In the genomic region with DNA sequence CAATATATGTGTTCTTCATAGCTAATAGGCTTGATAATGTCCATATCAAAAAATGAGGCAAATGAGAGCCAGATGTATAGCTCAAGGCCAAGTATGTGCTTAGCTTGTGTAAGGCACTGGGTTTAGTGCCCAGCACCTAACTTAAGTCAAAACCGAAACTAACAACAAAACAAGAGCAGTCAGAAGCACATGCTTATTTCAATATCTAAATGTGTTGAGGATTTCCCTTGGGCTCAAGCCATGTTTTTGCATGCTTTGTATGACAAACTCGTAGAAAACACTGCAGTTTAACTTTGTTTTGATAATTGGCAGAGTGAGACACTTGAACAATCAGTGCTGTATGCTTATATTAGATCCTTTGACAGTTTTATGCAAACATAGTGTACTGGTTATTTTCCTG, we compare ENCODE assay signal across 26 mouse cellular contexts.
DNase-seq lines count a peak whose midpoint lies in the region; ATAC-seq and TF ChIP-seq lines count a peak whose summit lies in the region.
"Had no signal": no experiment of that assay in that cellular context is flagged by ENCODE, and none has a peak within 500 bp of the region (broad histone marks: within the 10 kb centered on the region; RNA-seq: fewer than 3 reads in every experiment).

No protein-coding gene starts in this region.

- dilution Hi-C loops in CH12.LX (cut with MboI; ENCODE audit: extremely low pct_ligation_motif_present, extremely low pct_unique_long_range_greater_than_20kb, low sequenced_read_pairs) = no loop called here

- H3K4me1 ChIP-seq in lung, embryonic 15.5 days = no peaks in the 10 kb centered on the region
- no peaks in the 10 kb centered on the region for H3K4me1 ChIP-seq in lung, adult 2 months (ENCODE audit: control insufficient read depth, insufficient read depth, low read length)
- peaks cover 5 to 11% of the 10 kb centered on the region in 2 experiments; a peak in 3 of 4 replicates for H3K4me1 ChIP-seq in CH12.LX (ENCODE audit: control insufficient read depth in 1 of 2, insufficient read depth in 2 of 2)
- H3K4me1 ChIP-seq in hindbrain, embryonic 10.5 days (replicated peaks) = no peaks in the 10 kb centered on the region
- H3K4me1 ChIP-seq: embryonic facial prominence, embryonic 15.5 days; heart, embryonic 10.5 days; heart, embryonic 13.5 days; hindbrain, embryonic 12.5 days; hindbrain, embryonic 15.5 days had no signal

- no peak overlapping the region for H3K9ac ChIP-seq in lung, embryonic 15.5 days
- H3K9ac ChIP-seq in CH12.LX (ENCODE audit: insufficient read depth, low read depth) = no peak overlapping the region
- H3K9ac ChIP-seq: embryonic facial prominence, embryonic 15.5 days; heart, embryonic 13.5 days; hindbrain, embryonic 12.5 days; hindbrain, embryonic 15.5 days had no signal

- no peak for TF ChIP-seq POLR2A in lung, adult 2 months (IDR thresholded peaks at IDR 0.05; ENCODE audit: borderline replicate concordance, extremely low read depth, low read depth, low read length)
- no peak for TF ChIP-seq POLR2A in CH12.LX (IDR thresholded peaks at IDR 0.05; ENCODE audit: low read depth, low read length)

- no peak overlapping the region for H3K4me2 ChIP-seq in lung, embryonic 15.5 days
- H3K4me2 ChIP-seq in CH12.LX (ENCODE audit: insufficient read depth, low read depth, poor library complexity, severe bottlenecking) = peak overlapping the region; percentile 70
- H3K4me2 ChIP-seq: embryonic facial prominence, embryonic 15.5 days; heart, embryonic 13.5 days; hindbrain, embryonic 12.5 days; hindbrain, embryonic 15.5 days had no signal

- in situ Hi-C loops in CH12.LX (cut with MboI; ENCODE audit: low pct_ligation_motif_present, low pct_unique_long_range_greater_than_20kb, low sequenced_read_pairs) = no loop called here

- DNase-seq in lung, adult 2 months = no peak
- peak; percentile 37 for DNase-seq in A20 (ENCODE audit: low read depth, low spot score)
- DNase-seq in CH12.LX (ENCODE audit: extremely low read depth) = peak; percentile 20
- peak; percentile 33 for DNase-seq in lung, postnatal 10 days
- DNase-seq in spleen, postnatal 14 days (ENCODE audit: low spot score in 2 of 2) = no peak
- DNase-seq in hindbrain, embryonic 10.5 days (ENCODE audit: low spot score) = no peak
- DNase-seq: adrenal gland, adult 8-10 months; adrenal gland, postnatal 25 days; cerebellum, adult 11-12 months; cerebellum, adult 8-10 months; cerebellum, postnatal 10 days; cerebellum, postnatal 36 days; embryo, embryonic 11 days; gastrocnemius, postnatal 10 days; gastrocnemius, postnatal 36 days; heart, adult 2 months; heart, postnatal 14 days; heart, postnatal 4 days had no signal

- H3K4me3 ChIP-seq in lung, embryonic 15.5 days = no peak overlapping the region
- no peak overlapping the region for H3K4me3 ChIP-seq in lung, adult 2 months (replicated peaks; ENCODE audit: extremely low read depth, low read depth, low read length)
- H3K4me3 ChIP-seq in CH12.LX (replicated peaks in 1 of 3; ENCODE audit: low read depth in 2 of 3, low read length in 2 of 3, poor library complexity in 1 of 3) = no peak overlapping the region
- no peak overlapping the region for H3K4me3 ChIP-seq in hindbrain, embryonic 10.5 days
- H3K4me3 ChIP-seq: embryonic facial prominence, embryonic 15.5 days; heart, adult 2 months; heart, embryonic 10.5 days; heart, embryonic 13.5 days; hindbrain, embryonic 12.5 days; hindbrain, embryonic 15.5 days had no signal

- TF ChIP-seq RAD21 in CH12.LX (IDR thresholded peaks at IDR 0.05; ENCODE audit: low read depth, low read length) = no peak

- TF ChIP-seq CTCF in lung, adult 2 months (IDR thresholded peaks at IDR 0.05; ENCODE audit: insufficient read depth, low read length) = no peak
- no peak for TF ChIP-seq CTCF in CH12.LX (conservative IDR thresholded peaks at IDR 0.05 in 1 of 2, IDR thresholded peaks at IDR 0.05 in 1 of 2; ENCODE audit: low read depth in 2 of 2, low read length in 2 of 2)

- no peaks in the 10 kb centered on the region for H3K79me2 ChIP-seq in CH12.LX (replicated peaks; ENCODE audit: control insufficient read depth, extremely low read depth, insufficient read depth, poor library complexity, severe bottlenecking)

- H3K27ac ChIP-seq in lung, embryonic 15.5 days = peak overlapping the region; percentile 44; the same call in 1 of the 2 replicates
- no peak overlapping the region for H3K27ac ChIP-seq in CH12.LX (ENCODE audit: insufficient read depth, low read depth)
- no peak overlapping the region for H3K27ac ChIP-seq in hindbrain, embryonic 10.5 days
- H3K27ac ChIP-seq: embryonic facial prominence, embryonic 15.5 days; heart, adult 2 months; heart, embryonic 10.5 days; heart, embryonic 13.5 days; hindbrain, embryonic 12.5 days; hindbrain, embryonic 15.5 days had no signal

- 28% methylated on average over 2 of the region's 2 CpGs for WGBS in lung, embryonic 15.5 days
- WGBS in lung, adult 2 months = 43% methylated on average over 2 of the region's 2 CpGs
- WGBS in hindbrain, embryonic 10.5 days = 74% methylated on average over 2 of the region's 2 CpGs

- no peaks in the 10 kb centered on the region for H3K9me3 ChIP-seq in lung, embryonic 15.5 days
- H3K9me3 ChIP-seq in CH12.LX (replicated peaks; ENCODE audit: low read length) = peaks cover 1% of the 10 kb centered on the region
- H3K9me3 ChIP-seq in hindbrain, embryonic 10.5 days = no peaks in the 10 kb centered on the region
- H3K9me3 ChIP-seq: embryonic facial prominence, embryonic 15.5 days; G1E; heart, embryonic 10.5 days; heart, embryonic 13.5 days; hindbrain, embryonic 12.5 days; hindbrain, embryonic 15.5 days had no signal

- ATAC-seq in lung, embryonic 15.5 days (ENCODE audit: borderline replicate concordance, extremely low read depth, low FRiP score, low TSS enrichment) = peak; percentile 52; the same call in 1 of the 2 replicates
- ATAC-seq: forebrain, embryonic 14.5 days had no signal

- no peak for TF ChIP-seq EP300 in CH12.LX (IDR thresholded peaks at IDR 0.05; ENCODE audit: low read length)

- no peaks in the 10 kb centered on the region for H3K27me3 ChIP-seq in lung, embryonic 15.5 days
- no peaks in the 10 kb centered on the region for H3K27me3 ChIP-seq in CH12.LX (replicated peaks)
- no peaks in the 10 kb centered on the region for H3K27me3 ChIP-seq in hindbrain, embryonic 10.5 days (ENCODE audit: insufficient read depth, poor library complexity, severe bottlenecking)
- H3K27me3 ChIP-seq: embryonic facial prominence, embryonic 15.5 days; heart, embryonic 13.5 days; hindbrain, embryonic 12.5 days; hindbrain, embryonic 15.5 days had no signal

- no peaks in the 10 kb centered on the region for H3K36me3 ChIP-seq in lung, embryonic 15.5 days
- no peaks in the 10 kb centered on the region for H3K36me3 ChIP-seq in CH12.LX (replicated peaks in 1 of 2; ENCODE audit: control insufficient read depth in 1 of 2, insufficient read depth in 1 of 2, low read length in 1 of 2)
- no peaks in the 10 kb centered on the region for H3K36me3 ChIP-seq in hindbrain, embryonic 10.5 days
- H3K36me3 ChIP-seq: embryonic facial prominence, embryonic 15.5 days; G1E; heart, embryonic 10.5 days; heart, embryonic 13.5 days; hindbrain, embryonic 12.5 days; hindbrain, embryonic 15.5 days had no signal

TF ChIP-seq in CH12.LX, 34 proteins besides CTCF, POLR2A, EP300 and RAD21:
- no peak for TF ChIP-seq SMC3 (IDR thresholded peaks at IDR 0.05; ENCODE audit: low read depth, low read length)
- TF ChIP-seq ZC3H11A (IDR thresholded peaks at IDR 0.05; ENCODE audit: low read depth, low read length) = no peak
- TF ChIP-seq BHLHE40 (IDR thresholded peaks at IDR 0.05; ENCODE audit: low read depth, low read length) = peak; percentile 56
- TF ChIP-seq IRF4 (IDR thresholded peaks at IDR 0.05; ENCODE audit: low read depth, low read length) = peak; percentile 66
- no peak for TF ChIP-seq MAFK (IDR thresholded peaks at IDR 0.05; ENCODE audit: insufficient replicate concordance, low read length)
- TF ChIP-seq SIN3A (IDR thresholded peaks at IDR 0.05; ENCODE audit: low read length) = no peak
- no peak for TF ChIP-seq MXI1 (IDR thresholded peaks at IDR 0.05; ENCODE audit: low read depth, low read length)
- no peak for TF ChIP-seq PAX5 (IDR thresholded peaks at IDR 0.05; ENCODE audit: low read length)
- TF ChIP-seq JUN (IDR thresholded peaks at IDR 0.05; ENCODE audit: insufficient read depth, low read depth, low read length) = no peak
- TF ChIP-seq MEF2A (IDR thresholded peaks at IDR 0.05; ENCODE audit: borderline replicate concordance, low read depth, low read length) = no peak
- peak; percentile 66; the same call in 1 of the 2 replicates for TF ChIP-seq MAX (IDR thresholded peaks at IDR 0.05; ENCODE audit: low read length)
- no peak for TF ChIP-seq RCOR1 (conservative IDR thresholded peaks at IDR 0.05; ENCODE audit: low read depth, low read length)
- TF ChIP-seq POLR2AphosphoS2 (IDR thresholded peaks at IDR 0.05; ENCODE audit: low read depth, low read length) = no peak
- no peak for TF ChIP-seq ELF1 (IDR thresholded peaks at IDR 0.05; ENCODE audit: low read depth, low read length)
- TF ChIP-seq ZKSCAN1 (IDR thresholded peaks at IDR 0.05; ENCODE audit: borderline replicate concordance, low read depth, low read length) = no peak

Comparison
In these comparisons a context has a peak if more than half of its experiments do, and no peak if none do; other contexts are left out.
1. DNase-seq: peak in A20 (single experiment), CH12.LX (single experiment) and lung, postnatal 10 days (single experiment); none in lung, adult 2 months (single experiment), spleen, postnatal 14 days (0 of 2) and hindbrain, embryonic 10.5 days (single experiment).